Mouse (Mus musculus): ENCODE results near the gene Casd1. TPM values are rescaled to one million over a fixed set of nuclear protein-coding genes. Genes with fewer than 3 reads are reported as not detected.

Casd1 gene
- polyA plus RNA-seq, 1 experiment from 2014 or later: 12.0 TPM

DNA sequence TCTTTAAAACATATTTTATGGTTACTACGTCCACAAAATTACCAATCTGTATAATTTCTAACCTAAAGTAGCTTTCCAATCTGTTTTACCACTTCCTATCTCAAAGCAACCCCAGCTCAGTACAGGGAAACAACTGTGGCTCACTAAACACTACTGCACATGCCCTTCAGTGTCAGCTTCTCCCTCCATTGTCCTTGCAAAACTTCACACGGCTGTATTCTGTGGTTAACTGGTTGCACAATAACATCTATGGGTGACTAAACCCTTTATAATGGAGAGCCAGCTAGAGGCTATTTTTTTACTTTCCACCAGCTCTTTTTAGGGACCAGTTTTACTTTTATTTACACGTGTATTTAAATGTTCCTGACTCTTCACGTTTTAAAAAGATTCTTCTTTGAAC lies 12.7 kb upstream of the Casd1 start:
- Histone ChIP-seq H3K27ac (ENCODE audit: low read depth, low read length) (no peak overlapping the region), H3K4me1 (replicated peaks; ENCODE audit: control insufficient read depth, insufficient read depth, low read length) (no peaks in the 10 kb centered on the region), H3K4me3 (ENCODE audit: low read depth, low read length) (no peak overlapping the region), H3K9me3 (ENCODE audit: control insufficient read depth) (no peaks in the 10 kb centered on the region), H3K27me3 (replicated peaks; ENCODE audit: control insufficient read depth, insufficient read depth, low read length) (no peaks in the 10 kb centered on the region), H3K4me2 (replicated peaks; ENCODE audit: low read depth) (no peak overlapping the region), H3K9ac (ENCODE audit: low read depth, low read length) (no peak overlapping the region), H3K36me3 (ENCODE audit: control insufficient read depth, insufficient read depth) (no peaks in the 10 kb centered on the region)
- no peak for TF ChIP-seq CTCF (IDR thresholded peaks at IDR 0.05; ENCODE audit: low read depth)
- WGBS: 84% methylated on average over 4 of the region's 4 CpGs
- no peak for ATAC-seq

DNA sequence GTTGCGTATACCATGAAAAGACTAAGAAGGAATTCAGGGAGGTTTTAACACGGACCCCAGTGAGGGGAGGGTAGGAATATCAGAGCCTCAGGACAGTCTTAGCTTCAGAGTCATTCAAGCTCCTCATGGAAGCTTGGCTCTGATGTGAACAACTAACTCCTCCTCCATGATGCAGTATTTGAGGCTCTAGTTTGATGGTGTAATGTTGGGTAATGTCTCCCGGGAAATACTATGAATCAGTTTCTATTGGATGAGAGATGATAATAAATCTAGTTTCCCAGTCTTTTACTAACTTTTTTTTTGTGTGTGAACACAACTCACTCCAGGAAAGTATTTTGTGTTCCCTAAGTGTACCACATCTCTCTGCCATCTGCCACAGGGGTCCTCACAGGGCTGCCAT lies 11.9 kb upstream of the Casd1 start:
- H3K36me3 ChIP-seq (ENCODE audit: control insufficient read depth, insufficient read depth): no peaks in the 10 kb centered on the region
- no peaks in the 10 kb centered on the region for H3K27me3 ChIP-seq (replicated peaks; ENCODE audit: control insufficient read depth, insufficient read depth, low read length)
- H3K4me2 ChIP-seq (replicated peaks; ENCODE audit: low read depth): no peak overlapping the region
- TF ChIP-seq CTCF (IDR thresholded peaks at IDR 0.05; ENCODE audit: low read depth): no peak
- no peak overlapping the region for H3K9ac ChIP-seq (ENCODE audit: low read depth, low read length)
- 91% methylated on average over 3 of the region's 3 CpGs for WGBS
- no peak for ATAC-seq
- no peaks in the 10 kb centered on the region for H3K9me3 ChIP-seq (ENCODE audit: control insufficient read depth)
- no peak overlapping the region for H3K4me3 ChIP-seq (ENCODE audit: low read depth, low read length)
- no peak overlapping the region for H3K27ac ChIP-seq (ENCODE audit: low read depth, low read length)
- no peaks in the 10 kb centered on the region for H3K4me1 ChIP-seq (replicated peaks; ENCODE audit: control insufficient read depth, insufficient read depth, low read length)

DNA sequence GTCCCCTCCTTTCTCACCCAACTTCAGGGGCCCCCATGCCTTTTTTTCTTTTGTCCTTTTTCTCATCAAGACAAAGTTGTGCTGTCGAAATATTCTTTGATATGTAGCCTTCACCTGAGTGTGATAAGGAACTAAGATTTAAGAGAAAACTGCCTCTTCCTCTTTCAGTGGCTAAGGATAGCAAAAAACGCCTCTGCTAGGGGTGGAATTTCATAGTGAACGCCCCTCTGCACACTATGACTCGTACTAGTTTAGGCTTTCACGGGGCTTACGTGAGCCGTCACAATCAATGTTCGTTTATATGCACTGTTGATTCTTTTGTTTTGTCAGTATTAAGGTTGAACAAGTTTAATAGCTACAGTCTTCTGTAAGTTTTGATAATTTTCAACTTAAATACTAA lies 10.6 kb upstream of the Casd1 start:
- H3K4me1 ChIP-seq (replicated peaks; ENCODE audit: control insufficient read depth, insufficient read depth, low read length): no peaks in the 10 kb centered on the region
- no peak overlapping the region for H3K4me2 ChIP-seq (replicated peaks; ENCODE audit: low read depth)
- H3K36me3 ChIP-seq (ENCODE audit: control insufficient read depth, insufficient read depth): no peaks in the 10 kb centered on the region
- no peaks in the 10 kb centered on the region for H3K9me3 ChIP-seq (ENCODE audit: control insufficient read depth)
- TF ChIP-seq CTCF (IDR thresholded peaks at IDR 0.05; ENCODE audit: low read depth): no peak
- no peak overlapping the region for H3K4me3 ChIP-seq (ENCODE audit: low read depth, low read length)
- ATAC-seq: no peak
- WGBS: 68% methylated on average over 8 of the region's 8 CpGs
- no peak overlapping the region for H3K9ac ChIP-seq (ENCODE audit: low read depth, low read length)
- H3K27me3 ChIP-seq (replicated peaks; ENCODE audit: control insufficient read depth, insufficient read depth, low read length): no peaks in the 10 kb centered on the region
- no peak overlapping the region for H3K27ac ChIP-seq (ENCODE audit: low read depth, low read length)

DNA sequence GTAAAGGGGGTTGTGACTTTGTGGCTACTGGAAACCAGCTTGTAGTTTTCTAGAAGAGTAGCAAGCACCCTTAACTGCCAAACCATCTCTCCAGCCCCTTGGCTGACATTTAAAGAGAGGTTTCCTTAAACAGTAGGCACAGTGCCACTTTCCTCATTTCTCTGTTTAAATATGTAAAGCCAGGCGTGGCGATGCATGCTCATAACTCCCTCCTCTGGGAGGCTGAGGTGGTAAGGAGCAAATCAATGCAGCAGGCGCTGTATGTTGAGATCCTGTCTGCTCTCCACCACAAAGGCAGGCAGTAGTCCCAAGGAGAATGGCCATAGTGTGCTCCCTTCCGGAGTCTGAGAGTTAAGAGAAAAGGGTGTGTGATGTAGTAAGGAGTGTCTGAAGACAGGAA lies 2.9 kb upstream of the Casd1 start:
- Histone ChIP-seq H3K9ac (ENCODE audit: low read depth, low read length) (no peak overlapping the region), H3K4me3 (ENCODE audit: low read depth, low read length) (no peak overlapping the region), H3K36me3 (ENCODE audit: control insufficient read depth, insufficient read depth) (no peaks in the 10 kb centered on the region), H3K27me3 (replicated peaks; ENCODE audit: control insufficient read depth, insufficient read depth, low read length) (no peaks in the 10 kb centered on the region), H3K9me3 (ENCODE audit: control insufficient read depth) (no peaks in the 10 kb centered on the region), H3K4me1 (replicated peaks; ENCODE audit: control insufficient read depth, insufficient read depth, low read length) (0 out of 2 replicates have a peak, but pooled peaks cover 6% of the 10 kb centered on the region), H3K4me2 (replicated peaks; ENCODE audit: low read depth) (no peak overlapping the region), H3K27ac (ENCODE audit: low read depth, low read length) (no peak overlapping the region)
- TF ChIP-seq CTCF (IDR thresholded peaks at IDR 0.05; ENCODE audit: low read depth): no peak
- ATAC-seq: no peak
- 56% methylated on average over 4 of the region's 4 CpGs for WGBS

DNA sequence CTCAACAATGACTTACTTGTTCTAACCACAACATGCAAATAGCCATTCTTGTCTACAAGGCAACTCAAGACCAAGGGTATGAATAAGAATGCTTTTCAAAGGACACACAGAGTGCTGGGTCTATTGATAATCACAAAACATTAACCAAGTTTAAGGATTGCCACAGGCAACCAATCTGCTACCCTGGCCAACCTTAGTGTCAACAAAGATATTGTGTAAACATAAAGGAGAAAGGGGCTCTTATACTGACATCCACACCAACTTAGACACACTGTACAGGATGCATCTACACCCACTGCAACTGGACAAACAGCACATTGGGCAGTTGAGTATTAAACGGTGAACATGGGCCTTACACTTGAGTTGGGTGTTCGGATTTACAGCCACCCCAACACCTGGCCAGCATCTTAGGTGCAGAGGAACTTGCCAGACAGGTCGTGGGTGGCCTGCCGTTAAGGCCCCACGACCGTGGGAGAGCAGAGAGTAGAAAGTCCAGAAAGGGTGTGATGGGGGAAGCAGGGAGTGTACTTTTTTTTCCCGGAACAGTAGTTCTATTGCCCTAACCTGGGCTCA lies 468 bp upstream of the Casd1 start:
- Histone ChIP-seq H3K9me3 (ENCODE audit: control insufficient read depth) (no peaks in the 10 kb centered on the region), H3K27ac (ENCODE audit: low read depth, low read length) (peak overlapping the region; percentile 95), H3K4me1 (replicated peaks; ENCODE audit: control insufficient read depth, insufficient read depth, low read length) (0 out of 2 replicates have a peak, but pooled peaks cover 6% of the 10 kb centered on the region), H3K4me2 (replicated peaks; ENCODE audit: low read depth) (peak overlapping the region; percentile 84), H3K9ac (ENCODE audit: low read depth, low read length) (peak overlapping the region; percentile 99), H3K36me3 (ENCODE audit: control insufficient read depth, insufficient read depth) (no peaks in the 10 kb centered on the region), H3K27me3 (replicated peaks; ENCODE audit: control insufficient read depth, insufficient read depth, low read length) (no peaks in the 10 kb centered on the region), H3K4me3 (ENCODE audit: low read depth, low read length) (peak overlapping the region; percentile 84)
- no peak; the same call in 1 of the 2 replicates for ATAC-seq
- WGBS: 15% methylated on average over 7 of the region's 7 CpGs
- TF ChIP-seq CTCF (IDR thresholded peaks at IDR 0.05; ENCODE audit: low read depth): no peak

DNA sequence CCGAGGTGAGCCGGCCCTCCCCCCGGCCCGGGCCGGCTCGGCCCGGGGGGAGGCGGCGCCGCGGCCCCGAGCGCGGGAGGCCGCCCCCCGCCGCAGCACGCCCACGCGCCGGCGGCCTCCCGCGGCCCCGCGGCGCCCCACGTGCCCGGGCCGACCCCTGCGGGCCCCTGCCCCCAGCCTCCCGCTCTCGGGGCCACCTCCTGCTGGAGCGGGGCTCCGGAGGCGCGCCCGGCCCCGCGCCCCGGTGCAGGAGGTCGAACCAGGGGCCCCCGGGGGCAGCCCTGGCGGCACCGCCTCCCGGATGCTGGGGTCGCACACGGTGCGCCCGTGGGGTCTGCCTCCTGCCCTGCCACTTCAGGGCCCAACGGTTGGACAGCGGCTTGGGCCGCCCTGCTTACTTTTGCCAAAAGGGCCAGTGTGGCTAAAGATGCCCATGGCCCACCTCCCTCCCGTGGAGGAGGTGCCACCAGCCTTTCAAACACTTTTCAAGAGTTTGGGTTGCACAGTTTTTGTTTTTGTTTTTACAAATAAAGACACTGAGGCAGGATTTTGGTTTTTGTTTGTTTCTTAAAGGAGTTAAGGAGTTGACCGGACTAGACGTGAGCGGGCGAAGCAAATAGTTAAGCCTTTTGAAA lies 775 bp downstream of the Casd1 start:
- peak; percentile 53 for ATAC-seq
- Histone ChIP-seq H3K9me3 (ENCODE audit: control insufficient read depth) (no peaks in the 10 kb centered on the region), H3K4me2 (replicated peaks; ENCODE audit: low read depth) (peak overlapping the region; percentile 84), H3K27ac (ENCODE audit: low read depth, low read length) (peak overlapping the region; percentile 95), H3K4me1 (replicated peaks; ENCODE audit: control insufficient read depth, insufficient read depth, low read length) (0 out of 2 replicates have a peak, but pooled peaks cover 6% of the 10 kb centered on the region), H3K4me3 (ENCODE audit: low read depth, low read length) (peak overlapping the region; percentile 84), H3K9ac (ENCODE audit: low read depth, low read length) (peak overlapping the region; percentile 99), H3K36me3 (ENCODE audit: control insufficient read depth, insufficient read depth) (no peaks in the 10 kb centered on the region), H3K27me3 (replicated peaks; ENCODE audit: control insufficient read depth, insufficient read depth, low read length) (no peaks in the 10 kb centered on the region)
- WGBS: 5% methylated on average over 46 of the region's 58 CpGs
- TF ChIP-seq CTCF (IDR thresholded peaks at IDR 0.05; ENCODE audit: low read depth): no peak

Data from intestine, postnatal 0 days (tissue).